Mouse (Mus musculus): ENCODE data around the gene Col1a2.

- TF ChIP-seq CTCF (IDR thresholded peaks at IDR 0.05; ENCODE audit: low read depth) (no peak), EP300 (IDR thresholded peaks at IDR 0.05; ENCODE audit: low read depth) (no peak)
Observed at GRCm38 (mm10) chr6:4456691-4457447, 47.7 kb upstream of the Col1a2 start.

All from liver, postnatal 0 days (tissue).